In the genomic region with DNA sequence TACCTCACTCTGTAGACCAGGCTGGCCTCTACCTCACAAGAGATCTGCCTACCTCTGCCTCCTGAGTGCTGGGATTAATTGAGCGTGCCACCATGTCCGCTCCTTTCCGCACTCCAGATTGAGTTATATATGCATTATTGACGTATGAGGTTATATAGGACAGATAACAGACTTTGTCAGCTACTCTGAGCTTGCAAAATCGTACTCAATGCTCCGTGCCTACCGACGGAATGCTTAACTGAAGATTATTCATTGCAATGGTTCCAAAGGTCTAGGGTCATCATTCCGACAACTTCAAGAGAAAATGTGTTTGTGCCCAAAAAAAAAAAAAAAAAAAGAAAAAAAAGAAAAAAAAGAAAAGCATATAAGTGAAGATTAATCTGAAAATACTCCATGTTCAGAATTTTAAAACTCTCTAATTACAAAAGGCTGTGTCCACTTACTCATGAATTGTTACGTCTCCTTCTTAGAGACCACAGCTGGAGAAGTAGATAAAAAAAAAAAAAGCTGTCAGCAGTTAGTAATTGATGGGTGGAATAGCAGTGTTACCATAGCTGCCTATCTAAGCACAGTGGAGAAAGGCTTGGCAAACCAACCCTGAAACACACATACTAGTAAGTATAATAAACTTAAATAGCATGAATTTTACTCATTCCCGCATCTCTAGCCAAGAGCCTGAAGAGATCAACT, we compare ENCODE assay signal across 8 mouse cellular contexts. TPM values are rescaled to one million over a fixed set of nuclear protein-coding genes. Genes with fewer than 3 reads are reported as not detected.
DNase-seq lines count a peak whose midpoint lies in the region; ATAC-seq and TF ChIP-seq lines count a peak whose summit lies in the region.

No protein-coding gene starts in this region.

- ATAC-seq in embryonic facial prominence, embryonic 14.5 days (ENCODE audit: low read depth), result peak; percentile 30; the same call in 1 of the 2 replicates
- ATAC-seq in intestine, embryonic 16.5 days, result peak; percentile 64
- ATAC-seq in midbrain, embryonic 11.5 days (ENCODE audit: low FRiP score), result peak; percentile 34

- no peaks in the 10 kb centered on the region for H3K36me3 ChIP-seq in liver, adult 2 months (ENCODE audit: control insufficient read depth, insufficient read depth, low read length)
- H3K36me3 ChIP-seq in embryonic facial prominence, embryonic 14.5 days (ENCODE audit: control insufficient read depth, insufficient read depth, low read length), result no peaks in the 10 kb centered on the region; the same call in 1 of the 2 replicates
- H3K36me3 ChIP-seq in intestine, embryonic 16.5 days (ENCODE audit: control insufficient read depth, insufficient read depth, low read length), result no peaks in the 10 kb centered on the region; the same call in 1 of the 2 replicates
- no peaks in the 10 kb centered on the region for H3K36me3 ChIP-seq in midbrain, embryonic 11.5 days (ENCODE audit: control insufficient read depth, insufficient read depth, low read length)

- no peaks in the 10 kb centered on the region for H3K27me3 ChIP-seq in liver, adult 2 months (ENCODE audit: control insufficient read depth, insufficient read depth, low read length)
- no peaks in the 10 kb centered on the region for H3K27me3 ChIP-seq in embryonic facial prominence, embryonic 14.5 days (replicated peaks; ENCODE audit: control insufficient read depth, insufficient read depth, low read length)
- no peaks in the 10 kb centered on the region for H3K27me3 ChIP-seq in intestine, embryonic 16.5 days (replicated peaks; ENCODE audit: control insufficient read depth, insufficient read depth, low read length)
- H3K27me3 ChIP-seq in midbrain, embryonic 11.5 days (ENCODE audit: control insufficient read depth, insufficient read depth, low read length), result no peaks in the 10 kb centered on the region

- peak overlapping the region; percentile 70 for H3K4me2 ChIP-seq in embryonic facial prominence, embryonic 14.5 days (ENCODE audit: low read depth, low read length)
- H3K4me2 ChIP-seq in intestine, embryonic 16.5 days (ENCODE audit: low read depth, low read length), result peak overlapping the region; percentile 62
- peak overlapping the region; percentile 63 for H3K4me2 ChIP-seq in midbrain, embryonic 11.5 days

- TF ChIP-seq CTCF in liver, adult 2 months (IDR thresholded peaks at IDR 0.05; ENCODE audit: low read depth, low read length), result no peak

- peaks cover 9% of the 10 kb centered on the region for H3K4me1 ChIP-seq in liver, adult 2 months (ENCODE audit: control insufficient read depth, insufficient read depth, low read length)
- peaks cover 5% of the 10 kb centered on the region; the same call in 1 of the 2 replicates for H3K4me1 ChIP-seq in embryonic facial prominence, embryonic 14.5 days (ENCODE audit: control insufficient read depth, insufficient read depth, low read length)
- peaks cover 3% of the 10 kb centered on the region; the same call in 1 of the 2 replicates for H3K4me1 ChIP-seq in intestine, embryonic 16.5 days (ENCODE audit: control insufficient read depth, insufficient read depth, low read length)
- peaks cover 8% of the 10 kb centered on the region for H3K4me1 ChIP-seq in midbrain, embryonic 11.5 days (ENCODE audit: control insufficient read depth, insufficient read depth, low read length)

- WGBS in liver, adult 2 months, result 17% methylated on average over 11 of the region's 11 CpGs
- 68% methylated on average over 11 of the region's 11 CpGs for WGBS in embryonic facial prominence, embryonic 14.5 days
- WGBS in intestine, embryonic 16.5 days, result 47% methylated on average over 11 of the region's 11 CpGs
- 66% methylated on average over 11 of the region's 11 CpGs for WGBS in midbrain, embryonic 11.5 days

- TF ChIP-seq POLR2A in liver, adult 2 months (IDR thresholded peaks at IDR 0.05; ENCODE audit: extremely low read depth, insufficient read depth, low read length), result no peak

- H3K79me2 ChIP-seq in liver, adult 2 months (ENCODE audit: control insufficient read depth, insufficient read depth, low read length), result peaks cover 11% of the 10 kb centered on the region; the same call in 1 of the 2 replicates

- peak; percentile 64 for DNase-seq in liver, adult 2 months (ENCODE audit: extremely low read depth, low read depth, low spot score)
- no peak for DNase-seq in liver
- no peak for DNase-seq in embryonic facial prominence, embryonic 14.5 days (ENCODE audit: low spot score)
- DNase-seq in midbrain, embryonic 11.5 days (ENCODE audit: low spot score, missing footprints), result no peak
- DNase-seq in right cerebral cortex, postnatal 4 days, result no peak
- DNase-seq in urinary bladder, postnatal 10 days (ENCODE audit: low spot score), result no peak
- DNase-seq in urinary bladder, postnatal 4 days (ENCODE audit: low spot score in 2 of 2), result no peak

- H3K4me3 ChIP-seq in liver, adult 2 months (ENCODE audit: insufficient read depth, low read depth, low read length), result peak overlapping the region; percentile 82
- H3K4me3 ChIP-seq in embryonic facial prominence, embryonic 14.5 days (ENCODE audit: low read depth, low read length), result peak overlapping the region; percentile 78
- peak overlapping the region; percentile 61 for H3K4me3 ChIP-seq in intestine, embryonic 16.5 days (ENCODE audit: low read length)
- H3K4me3 ChIP-seq in midbrain, embryonic 11.5 days (ENCODE audit: low read depth, low read length), result peak overlapping the region; percentile 82

- H3K27ac ChIP-seq in liver, adult 2 months (replicated peaks; ENCODE audit: insufficient read depth, low read depth, low read length), result peak overlapping the region; percentile 42
- peak overlapping the region; percentile 93 for H3K27ac ChIP-seq in embryonic facial prominence, embryonic 14.5 days (replicated peaks; ENCODE audit: low read depth, low read length)
- H3K27ac ChIP-seq in intestine, embryonic 16.5 days (ENCODE audit: low read length), result peak overlapping the region; percentile 99
- H3K27ac ChIP-seq in midbrain, embryonic 11.5 days (ENCODE audit: low read depth, low read length), result peak overlapping the region; percentile 94; the same call in 1 of the 2 replicates

- no peak overlapping the region for H3K9ac ChIP-seq in liver, adult 2 months (ENCODE audit: low read depth, low read length)
- H3K9ac ChIP-seq in embryonic facial prominence, embryonic 14.5 days (ENCODE audit: low read depth, low read length), result peak overlapping the region; percentile 84
- peak overlapping the region; percentile 86 for H3K9ac ChIP-seq in intestine, embryonic 16.5 days (ENCODE audit: low read depth, low read length)
- H3K9ac ChIP-seq in midbrain, embryonic 11.5 days (ENCODE audit: low read length), result peak overlapping the region; percentile 88

- no peaks in the 10 kb centered on the region for H3K9me3 ChIP-seq in embryonic facial prominence, embryonic 14.5 days (ENCODE audit: control insufficient read depth, low read length)
- no peaks in the 10 kb centered on the region for H3K9me3 ChIP-seq in intestine, embryonic 16.5 days (ENCODE audit: control insufficient read depth, low read length)
- no peaks in the 10 kb centered on the region for H3K9me3 ChIP-seq in midbrain, embryonic 11.5 days (ENCODE audit: control insufficient read depth, low read length)

RNA-seq across cellular contexts. Expression of a gene that starts 1.0 kb away (rescaled TPM):
- total RNA-seq in liver, adult 2 months (2014; rRNA removed), result 30.4 and 30.7 TPM in 2 replicates
- polyA plus RNA-seq in liver, adult 2 months (2012; rRNA removed), result 14.7 and 27.1 TPM in 2 replicates
- 125 and 150 TPM in 2 replicates for polyA plus RNA-seq in embryonic facial prominence, embryonic 14.5 days (2014; fragmentation: Nextera tagmentation; extraction: Ambion mirVana)
- polyA plus RNA-seq in intestine, embryonic 16.5 days (2015; fragmentation: Nextera tagmentation; extraction: Ambion mirVana), result 296 and 320 TPM in 2 replicates
- polyA plus RNA-seq in midbrain, embryonic 11.5 days (2014; fragmentation: Nextera tagmentation; extraction: Ambion mirVana), result 143 and 153 TPM in 2 replicates

RNA-seq across cellular contexts. Expression of a gene that starts 12.8 kb away (rescaled TPM):
- 13.1 and 15.1 TPM in 2 replicates for total RNA-seq in liver, adult 2 months (2014; rRNA removed)
- 7.0 and 8.5 TPM in 2 replicates for polyA plus RNA-seq in liver, adult 2 months (2012; rRNA removed)
- 85.7 and 90.9 TPM in 2 replicates for polyA plus RNA-seq in embryonic facial prominence, embryonic 14.5 days (2014; fragmentation: Nextera tagmentation; extraction: Ambion mirVana)
- 71.5 and 78.7 TPM in 2 replicates for polyA plus RNA-seq in intestine, embryonic 16.5 days (2015; fragmentation: Nextera tagmentation; extraction: Ambion mirVana)
- 66.3 and 68.4 TPM in 2 replicates for polyA plus RNA-seq in midbrain, embryonic 11.5 days (2014; fragmentation: Nextera tagmentation; extraction: Ambion mirVana)

RNA-seq across cellular contexts. Expression of a gene that starts 32.2 kb away (rescaled TPM):
- total RNA-seq in liver, adult 2 months (2014; rRNA removed), result 0.34 TPM in 1 of 2 replicates, not detected in the other
- polyA plus RNA-seq in liver, adult 2 months (2012; rRNA removed), result 0.17 TPM in 1 of 2 replicates, not detected in the other
- polyA plus RNA-seq in embryonic facial prominence, embryonic 14.5 days (2014; fragmentation: Nextera tagmentation; extraction: Ambion mirVana), result 23.3 and 30.5 TPM in 2 replicates
- 22.6 and 29.0 TPM in 2 replicates for polyA plus RNA-seq in intestine, embryonic 16.5 days (2015; fragmentation: Nextera tagmentation; extraction: Ambion mirVana)
- polyA plus RNA-seq in midbrain, embryonic 11.5 days (2014; fragmentation: Nextera tagmentation; extraction: Ambion mirVana), result 56.2 and 60.8 TPM in 2 replicates

RNA-seq across cellular contexts. Expression of a gene that starts 42.9 kb away (rescaled TPM):
- total RNA-seq in liver, adult 2 months (2014; rRNA removed), result 0.37 and 2.2 TPM in 2 replicates
- 0.16 and 0.26 TPM in 2 replicates for polyA plus RNA-seq in liver, adult 2 months (2012; rRNA removed)
- polyA plus RNA-seq in embryonic facial prominence, embryonic 14.5 days (2014; fragmentation: Nextera tagmentation; extraction: Ambion mirVana), result 169 and 219 TPM in 2 replicates
- polyA plus RNA-seq in intestine, embryonic 16.5 days (2015; fragmentation: Nextera tagmentation; extraction: Ambion mirVana), result 169 and 199 TPM in 2 replicates
- polyA plus RNA-seq in midbrain, embryonic 11.5 days (2014; fragmentation: Nextera tagmentation; extraction: Ambion mirVana), result 415 and 420 TPM in 2 replicates

Comparison
In these comparisons a context has a peak if more than half of its experiments do, and no peak if none do; other contexts are left out.
1. H3K27ac ChIP-seq: peak in every context shown above with its lines; median percentile 99 in intestine, embryonic 16.5 days; 94 in midbrain, embryonic 11.5 days; 93 in embryonic facial prominence, embryonic 14.5 days; 42 in liver, adult 2 months.
2. RNA of a gene that starts 32.2 kb away (polyA plus RNA-seq): 56.2 to 60.8 TPM in midbrain, embryonic 11.5 days, 22.6 to 29.0 TPM in intestine, embryonic 16.5 days and 23.3 to 30.5 TPM in embryonic facial prominence, embryonic 14.5 days; 0.17 TPM in liver, adult 2 months; every median in the first group is over 10 times any median in the second.
3. Peak in every context shown above with its lines, with median percentiles within 50 percentile points of each other: H3K4me3 ChIP-seq, ATAC-seq and H3K4me2 ChIP-seq.